Mouse (Mus musculus): Measurements from ENCODE around the gene Eci2. TPM values are rescaled to one million over a fixed set of nuclear protein-coding genes. Genes with fewer than 3 reads are reported as not detected.
"Not testable (repeated sequence)": the region's sequence is repeated elsewhere in the genome, so short reads cannot be mapped to it uniquely, and the experiment has no call there.

Gene Eci2
- polyA plus RNA-seq, 1 experiment from 2014 or later, result 117 TPM

GRCm38 (mm10) chr13:34960996-34961770 is 65.7 kb downstream of the Eci2 start:
- DNase-seq (ENCODE audit: low spot score) (no peak), ATAC-seq (replicated peaks; ENCODE audit: low FRiP score) (no peak)
- peaks cover 11% of the 10 kb centered on the region for H3K27me3 ChIP-seq (ENCODE audit: control insufficient read depth, insufficient read depth, low read length)
- no peak overlapping the region for H3K27ac ChIP-seq (ENCODE audit: low read depth, low read length)
- no peaks in the 10 kb centered on the region for H3K36me3 ChIP-seq (ENCODE audit: control insufficient read depth, insufficient read depth, low read length)
- H3K4me1 ChIP-seq (replicated peaks; ENCODE audit: control insufficient read depth, insufficient read depth, low read length), result 0 out of 2 replicates have a peak, but pooled peaks cover 3% of the 10 kb centered on the region
- no peaks in the 10 kb centered on the region for H3K9me3 ChIP-seq (ENCODE audit: control insufficient read depth, low read length)
- no peak overlapping the region for H3K4me3 ChIP-seq (ENCODE audit: low read depth, low read length)
- no peak overlapping the region for H3K9ac ChIP-seq (ENCODE audit: low read length)
- no peak overlapping the region for H3K4me2 ChIP-seq (ENCODE audit: low read depth, low read length, severe bottlenecking)
- 83% methylated on average over 4 of the region's 4 CpGs for WGBS

- DNase-seq (ENCODE audit: low spot score); H3K27me3 ChIP-seq (ENCODE audit: control insufficient read depth, insufficient read depth, low read length); ATAC-seq (replicated peaks; ENCODE audit: low FRiP score); H3K4me2 ChIP-seq (ENCODE audit: low read depth, low read length, severe bottlenecking); H3K27ac ChIP-seq (ENCODE audit: low read depth, low read length); H3K9me3 ChIP-seq (ENCODE audit: control insufficient read depth, low read length); H3K9ac ChIP-seq (ENCODE audit: low read length); H3K36me3 ChIP-seq (ENCODE audit: control insufficient read depth, insufficient read depth, low read length); H3K4me3 ChIP-seq (ENCODE audit: low read depth, low read length); H3K4me1 ChIP-seq (replicated peaks; ENCODE audit: control insufficient read depth, insufficient read depth, low read length): not testable (repeated sequence)
- 83% methylated on average over 3 of the region's 3 CpGs for WGBS
Observed at GRCm38 (mm10) chr13:34958158-34958557, 68.7 kb downstream of the Eci2 start.

GRCm38 (mm10) chr13:34956901-34957300 is 70.0 kb downstream of the Eci2 start:
- Histone ChIP-seq H3K27ac (ENCODE audit: low read depth, low read length) (no peak overlapping the region), H3K4me2 (ENCODE audit: low read depth, low read length, severe bottlenecking) (no peak overlapping the region), H3K36me3 (ENCODE audit: control insufficient read depth, insufficient read depth, low read length) (no peaks in the 10 kb centered on the region), H3K4me3 (ENCODE audit: low read depth, low read length) (no peak overlapping the region), H3K27me3 (ENCODE audit: control insufficient read depth, insufficient read depth, low read length) (no peaks in the 10 kb centered on the region), H3K4me1 (replicated peaks; ENCODE audit: control insufficient read depth, insufficient read depth, low read length) (no peaks in the 10 kb centered on the region), H3K9me3 (ENCODE audit: control insufficient read depth, low read length) (no peaks in the 10 kb centered on the region), H3K9ac (ENCODE audit: low read length) (no peak overlapping the region)
- DNase-seq (ENCODE audit: low spot score) (no peak), ATAC-seq (replicated peaks; ENCODE audit: low FRiP score) (no peak)
- whole genome bisulfite sequencing, result 88% methylated on average over 4 of the region's 4 CpGs

GRCm38 (mm10) chr13:34951437-34951836 is 75.5 kb downstream of the Eci2 start:
- not testable (repeated sequence) for DNase-seq (ENCODE audit: low spot score); ATAC-seq (replicated peaks; ENCODE audit: low FRiP score)
- 96% methylated on average over 2 of the region's 2 CpGs for WGBS

GRCm38 (mm10) chr13:34942370-34942769 is 84.5 kb downstream of the Eci2 start:
- H3K4me1 ChIP-seq (replicated peaks; ENCODE audit: control insufficient read depth, insufficient read depth, low read length), result no peaks in the 10 kb centered on the region
- ATAC-seq (replicated peaks; ENCODE audit: low FRiP score) (no peak), DNase-seq (ENCODE audit: low spot score) (no peak)
- no peaks in the 10 kb centered on the region for H3K9me3 ChIP-seq (ENCODE audit: control insufficient read depth, low read length)
- no peak overlapping the region for H3K27ac ChIP-seq (ENCODE audit: low read depth, low read length)
- H3K4me2 ChIP-seq (ENCODE audit: low read depth, low read length, severe bottlenecking), result no peak overlapping the region
- no peaks in the 10 kb centered on the region for H3K27me3 ChIP-seq (ENCODE audit: control insufficient read depth, insufficient read depth, low read length)
- H3K4me3 ChIP-seq (ENCODE audit: low read depth, low read length), result no peak overlapping the region
- no peak overlapping the region for H3K9ac ChIP-seq (ENCODE audit: low read length)
- no peaks in the 10 kb centered on the region for H3K36me3 ChIP-seq (ENCODE audit: control insufficient read depth, insufficient read depth, low read length)

More at GRCm38 (mm10) chr13:34951437-34951836, 75.5 kb downstream of the Eci2 start:
- H3K4me3 ChIP-seq (ENCODE audit: low read depth, low read length); H3K9ac ChIP-seq (ENCODE audit: low read length); H3K36me3 ChIP-seq (ENCODE audit: control insufficient read depth, insufficient read depth, low read length); H3K27ac ChIP-seq (ENCODE audit: low read depth, low read length); H3K4me2 ChIP-seq (ENCODE audit: low read depth, low read length, severe bottlenecking); H3K27me3 ChIP-seq (ENCODE audit: control insufficient read depth, insufficient read depth, low read length); H3K9me3 ChIP-seq (ENCODE audit: control insufficient read depth, low read length); H3K4me1 ChIP-seq (replicated peaks; ENCODE audit: control insufficient read depth, insufficient read depth, low read length): not testable (repeated sequence)

- no peaks in the 10 kb centered on the region for H3K9me3 ChIP-seq (ENCODE audit: control insufficient read depth, low read length)
- H3K4me1 ChIP-seq (replicated peaks; ENCODE audit: control insufficient read depth, insufficient read depth, low read length), result no peaks in the 10 kb centered on the region
- no peak overlapping the region for H3K4me3 ChIP-seq (ENCODE audit: low read depth, low read length)
- H3K4me2 ChIP-seq (ENCODE audit: low read depth, low read length, severe bottlenecking), result no peak overlapping the region
- H3K27me3 ChIP-seq (ENCODE audit: control insufficient read depth, insufficient read depth, low read length), result no peaks in the 10 kb centered on the region
- no peak overlapping the region for H3K27ac ChIP-seq (ENCODE audit: low read depth, low read length)
- ATAC-seq (replicated peaks; ENCODE audit: low FRiP score) (no peak), DNase-seq (ENCODE audit: low spot score) (no peak)
- no peak overlapping the region for H3K9ac ChIP-seq (ENCODE audit: low read length)
- no peaks in the 10 kb centered on the region for H3K36me3 ChIP-seq (ENCODE audit: control insufficient read depth, insufficient read depth, low read length)
- 84% methylated on average over 10 of the region's 10 CpGs for WGBS
Observed at GRCm38 (mm10) chr13:34934931-34935644, 91.8 kb downstream of the Eci2 start.

Other genes starting within 250 kb of the Eci2 start
- gene Prpf4b, start 151.8 kb downstream of the Eci2 start, polyA plus RNA-seq (2014; fragmentation: Nextera tagmentation; extraction: Ambion mirVana), result 98.7 and 107 TPM in 2 replicates
- 0.60 and 0.69 TPM in 2 replicates for gene Fam217a, start 102.8 kb downstream of the Eci2 start, polyA plus RNA-seq (2014; fragmentation: Nextera tagmentation; extraction: Ambion mirVana)
- gene 4933417A18Rik, start 102.7 kb downstream of the Eci2 start, polyA plus RNA-seq (2014; fragmentation: Nextera tagmentation; extraction: Ambion mirVana), result not detected in 2 replicates
- 0.43 and 0.59 TPM in 2 replicates for gene Eci3, start 63.3 kb downstream of the Eci2 start, polyA plus RNA-seq (2014; fragmentation: Nextera tagmentation; extraction: Ambion mirVana)